ENCODE assay signal across 15 mouse cellular contexts in the genomic region with DNA sequence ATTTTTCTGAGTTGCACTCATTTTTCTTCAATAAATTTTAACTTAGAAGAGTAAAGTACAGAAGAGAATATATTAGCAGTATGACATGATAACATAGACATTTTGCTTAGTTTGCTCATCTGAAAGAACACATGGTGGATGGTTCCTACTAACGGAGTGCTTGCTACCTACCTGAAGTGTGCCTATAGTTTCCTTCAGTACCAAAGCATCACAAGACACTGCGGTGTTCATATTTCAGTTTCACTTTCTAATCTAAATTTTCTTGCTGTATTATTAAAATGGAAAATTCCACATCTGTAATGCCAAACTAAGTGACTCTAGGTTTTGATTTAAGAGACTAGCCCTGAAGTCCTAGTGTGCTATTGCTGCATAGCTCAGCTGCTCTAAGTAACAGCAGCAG.
"Had no signal": no experiment of that assay in that cellular context is flagged by ENCODE, and none has a peak within 500 bp of the region (broad histone marks: within the 10 kb centered on the region; RNA-seq: fewer than 3 reads in every experiment).

No protein-coding gene starts in this region.

- H3K4me2 ChIP-seq: liver, embryonic 11.5 days; liver, embryonic 15.5 days; midbrain, embryonic 11.5 days; midbrain, embryonic 15.5 days had no signal

- ATAC-seq: midbrain, embryonic 15.5 days had no signal

- H3K4me3 ChIP-seq: left cerebral cortex, adult 2 months; limb, embryonic 10.5 days; liver, embryonic 15.5 days; megakaryocyte, embryonic 14.5 days; midbrain, embryonic 15.5 days had no signal

- H3K27ac ChIP-seq: left cerebral cortex, adult 2 months; limb, embryonic 10.5 days; liver, embryonic 15.5 days; macrophage; midbrain, embryonic 15.5 days; stomach, postnatal 0 days had no signal

- H3K4me1 ChIP-seq: liver, embryonic 15.5 days; megakaryocyte, embryonic 14.5 days; midbrain, embryonic 15.5 days had no signal

- H3K9me3 ChIP-seq: limb, embryonic 10.5 days; liver, embryonic 15.5 days; megakaryocyte, embryonic 14.5 days; midbrain, embryonic 15.5 days had no signal

- H3K27me3 ChIP-seq: liver, embryonic 15.5 days; megakaryocyte, embryonic 14.5 days; midbrain, embryonic 15.5 days had no signal

- H3K36me3 ChIP-seq: limb, embryonic 10.5 days; liver, embryonic 15.5 days; midbrain, embryonic 15.5 days had no signal

- H3K9ac ChIP-seq: liver, embryonic 15.5 days; midbrain, embryonic 15.5 days had no signal

- DNase-seq: kidney, adult 18-20 months; kidney, postnatal 14 days; lung, adult 2 months; lung, postnatal 10 days; right cerebral cortex, postnatal 14 days; thymus, postnatal 4 days had no signal
